31 mouse cellular contexts compared by ENCODE assay signal in the genomic region with DNA sequence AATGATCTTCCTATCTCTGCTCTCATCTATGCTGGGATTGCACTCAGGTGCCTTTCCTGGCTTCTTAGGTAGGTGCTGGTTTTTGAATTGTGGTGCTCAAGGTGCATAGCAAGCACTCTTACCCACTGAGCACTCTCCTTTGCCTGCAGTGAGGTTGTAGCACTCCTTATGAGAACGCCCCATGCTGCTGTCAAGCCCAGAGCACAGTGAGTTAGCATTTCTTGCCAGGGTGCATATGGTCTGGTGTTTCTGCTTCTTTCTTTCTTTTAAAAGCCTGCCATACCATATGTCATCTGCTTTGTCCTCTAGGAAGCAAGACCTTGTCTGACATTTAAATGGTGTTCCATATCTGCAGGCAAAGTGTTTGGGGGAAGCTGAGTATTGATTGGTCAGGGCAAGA.
"Had no signal": no experiment of that assay in that cellular context is flagged by ENCODE, and none has a peak within 500 bp of the region (broad histone marks: within the 10 kb centered on the region; RNA-seq: fewer than 3 reads in every experiment).

No protein-coding gene starts in this region.

- ATAC-seq: liver, embryonic 12.5 days; liver, postnatal 0 days; lung, postnatal 0 days; midbrain, embryonic 13.5 days; midbrain, embryonic 15.5 days; midbrain, embryonic 16.5 days had no signal

- H3K27me3 ChIP-seq: limb, embryonic 12.5 days; limb, embryonic 13.5 days; limb, embryonic 15.5 days; liver, embryonic 12.5 days; liver, embryonic 13.5 days; liver, embryonic 15.5 days; lung, embryonic 15.5 days; megakaryocyte, embryonic 14.5 days; midbrain, embryonic 12.5 days; midbrain, embryonic 13.5 days; midbrain, embryonic 15.5 days; neural tube, embryonic 12.5 days had no signal

- H3K9me3 ChIP-seq: limb, embryonic 10.5 days; limb, embryonic 12.5 days; limb, embryonic 13.5 days; limb, embryonic 15.5 days; liver, embryonic 12.5 days; liver, embryonic 13.5 days; liver, embryonic 15.5 days; lung, embryonic 15.5 days; midbrain, embryonic 10.5 days; midbrain, embryonic 12.5 days; midbrain, embryonic 13.5 days; midbrain, embryonic 15.5 days; neural tube, embryonic 12.5 days had no signal

- H3K4me2 ChIP-seq: limb, embryonic 12.5 days; limb, embryonic 13.5 days; limb, embryonic 15.5 days; liver, embryonic 11.5 days; liver, embryonic 12.5 days; liver, embryonic 13.5 days; liver, embryonic 15.5 days; lung, embryonic 14.5 days; lung, embryonic 15.5 days; midbrain, embryonic 11.5 days; midbrain, embryonic 12.5 days; midbrain, embryonic 13.5 days; midbrain, embryonic 15.5 days; neural tube, embryonic 12.5 days had no signal

- H3K27ac ChIP-seq: limb, embryonic 10.5 days; limb, embryonic 12.5 days; limb, embryonic 13.5 days; limb, embryonic 15.5 days; liver, embryonic 12.5 days; liver, embryonic 13.5 days; liver, embryonic 14.5 days; liver, embryonic 15.5 days; lung, embryonic 15.5 days; macrophage; midbrain, embryonic 10.5 days; midbrain, embryonic 12.5 days; midbrain, embryonic 13.5 days; midbrain, embryonic 15.5 days; neural tube, embryonic 12.5 days had no signal

- H3K4me3 ChIP-seq: limb, embryonic 10.5 days; limb, embryonic 12.5 days; limb, embryonic 13.5 days; limb, embryonic 15.5 days; liver, embryonic 12.5 days; liver, embryonic 13.5 days; liver, embryonic 15.5 days; lung, embryonic 15.5 days; megakaryocyte, embryonic 14.5 days; midbrain, embryonic 10.5 days; midbrain, embryonic 12.5 days; midbrain, embryonic 13.5 days; midbrain, embryonic 15.5 days; myocyte; neural tube, embryonic 12.5 days had no signal

- H3K9ac ChIP-seq: limb, embryonic 12.5 days; limb, embryonic 13.5 days; limb, embryonic 15.5 days; liver, embryonic 12.5 days; liver, embryonic 13.5 days; liver, embryonic 14.5 days; liver, embryonic 15.5 days; liver, postnatal 0 days; lung, embryonic 14.5 days; lung, embryonic 15.5 days; midbrain, embryonic 12.5 days; midbrain, embryonic 13.5 days; midbrain, embryonic 15.5 days; neural tube, embryonic 12.5 days had no signal

- DNase-seq: left cerebral cortex, postnatal 4 days; liver; liver, embryonic 13.5 days; liver, postnatal 0 days; lung, adult 18-20 months; lung, adult 2 months; lung, embryonic 14.5 days; lung, postnatal 10 days; lung, postnatal 14 days; lung, postnatal 36 days; midbrain, embryonic 14.5 days had no signal

- H3K4me1 ChIP-seq: limb, embryonic 10.5 days; limb, embryonic 12.5 days; limb, embryonic 13.5 days; limb, embryonic 15.5 days; liver, embryonic 12.5 days; liver, embryonic 13.5 days; liver, embryonic 15.5 days; lung, embryonic 15.5 days; megakaryocyte, embryonic 14.5 days; midbrain, embryonic 12.5 days; midbrain, embryonic 13.5 days; midbrain, embryonic 15.5 days; neural tube, embryonic 12.5 days had no signal

- H3K36me3 ChIP-seq: limb, embryonic 10.5 days; limb, embryonic 12.5 days; limb, embryonic 13.5 days; limb, embryonic 15.5 days; liver, embryonic 12.5 days; liver, embryonic 13.5 days; liver, embryonic 15.5 days; lung, embryonic 15.5 days; midbrain, embryonic 10.5 days; midbrain, embryonic 12.5 days; midbrain, embryonic 13.5 days; midbrain, embryonic 15.5 days; neural tube, embryonic 12.5 days had no signal
